Mouse (Mus musculus) heart, embryonic 13.5 days (tissue): ENCODE measurements around the gene Gltp. TPM values are rescaled to one million over a fixed set of nuclear protein-coding genes. Genes with fewer than 3 reads are reported as not detected.

Source experiments
- ATAC-seq: fragments of 200-750 bp; cut with Nextera tagmentation; 2 replicates; pipeline ENCODE4 v1.8.0; 2017; ENCODE audit warnings: moderate TSS enrichment; ENCODE audit not compliant: insufficient number of reproducible peaks, low FRiP score, low TSS enrichment; ENCODE audit errors: extremely low read depth
- H3K27ac ChIP-seq: fragments of 300-500 bp; sonication (generic); replicated peaks from 2 replicates; pipeline ENCODE4 v1.5.1; 2015; ENCODE audit warnings: moderate library complexity, mild to moderate bottlenecking, inconsistent platforms
- H3K27me3 ChIP-seq: fragments of 300-500 bp; sonication (generic); replicated peaks from 2 replicates; pipeline ENCODE4 v1.6.1; 2015; ENCODE audit warnings: mild to moderate bottlenecking, inconsistent platforms
- H3K36me3 ChIP-seq: fragments of 300-500 bp; sonication (generic); 2 replicates; pipeline ENCODE4 v1.6.1; 2015; ENCODE audit warnings: mild to moderate bottlenecking, inconsistent platforms
- H3K4me1 ChIP-seq: fragments of 300-500 bp; sonication (generic); 2 replicates; pipeline ENCODE4 v1.6.1; 2015; ENCODE audit warnings: inconsistent platforms
- H3K4me2 ChIP-seq: fragments of 300-500 bp; sonication (generic); 2 replicates; pipeline ENCODE4 v1.6.1; 2015; ENCODE audit warnings: inconsistent platforms, mild to moderate bottlenecking, moderate library complexity
- H3K4me3 ChIP-seq: fragments of 300-500 bp; sonication (generic); 2 replicates; pipeline ENCODE4 v1.5.1; 2015; ENCODE audit warnings: moderate library complexity, mild to moderate bottlenecking, inconsistent platforms
- H3K9ac ChIP-seq: fragments of 300-500 bp; sonication (generic); 2 replicates; pipeline ENCODE4 v1.6.1; 2015; ENCODE audit warnings: inconsistent platforms, mild to moderate bottlenecking, moderate library complexity
- H3K9me3 ChIP-seq: fragments of 300-500 bp; sonication (generic); 2 replicates; pipeline ENCODE4 v1.6.1; 2016; ENCODE audit warnings: inconsistent platforms
- WGBS: fragments of 180-500 bp; shearing (Covaris S2); methylation state at CpG from one replicate; pipeline ENCODE4 v1.1.7; 2015; ENCODE audit warnings: mixed read lengths; 5-methylcytosine and 5-hydroxymethylcytosine counted together
- polyA plus RNA-seq: library from polyadenylated mRNA; unstranded; fragments of >200 nt; fragmentation: Nextera tagmentation; extraction: Ambion mirVana; gene quantifications from 2 replicates; pipeline ENCODE4 v1.2.1, GENCODE M21; 2015

Gltp gene
- polyA plus RNA-seq, 1 experiment from 2014 or later, result 50.5 TPM

GRCm38 (mm10) chr5:114656305-114656704 is 34.5 kb downstream of the Gltp start:
- Histone ChIP-seq H3K9ac (no peak overlapping the region), H3K4me2 (no peak overlapping the region), H3K27ac (no peak overlapping the region), H3K27me3 (peaks cover 86% of the 10 kb centered on the region), H3K4me3 (no peak overlapping the region), H3K9me3 (no peaks in the 10 kb centered on the region), H3K4me1 (peaks cover 17% of the 10 kb centered on the region), H3K36me3 (no peaks in the 10 kb centered on the region)
- WGBS, result 72% methylated on average over 7 of the region's 7 CpGs
- no peak for ATAC-seq

GRCm38 (mm10) chr5:114655721-114656120 is 35.1 kb downstream of the Gltp start:
- no peak overlapping the region for H3K4me3 ChIP-seq
- H3K9me3 ChIP-seq, result no peaks in the 10 kb centered on the region
- no peak overlapping the region for H3K4me2 ChIP-seq
- 81% methylated on average over 5 of the region's 5 CpGs for WGBS
- ATAC-seq, result no peak
- H3K27ac ChIP-seq, result no peak overlapping the region
- H3K4me1 ChIP-seq, result peaks cover 23% of the 10 kb centered on the region
- no peaks in the 10 kb centered on the region for H3K36me3 ChIP-seq
- H3K9ac ChIP-seq, result no peak overlapping the region
- peaks cover 90% of the 10 kb centered on the region for H3K27me3 ChIP-seq

- ATAC-seq, result no peak
These were observed 36.9 kb downstream of the Gltp start for GRCm38 (mm10) chr5:114653656-114654437.

GRCm38 (mm10) chr5:114651449-114651848 is 39.3 kb downstream of the Gltp start:
- Histone ChIP-seq H3K4me2 (peak overlapping the region; percentile 20; the same call in 1 of the 2 replicates), H3K4me1 (peaks cover 28% of the 10 kb centered on the region), H3K9ac (no peak overlapping the region), H3K36me3 (no peaks in the 10 kb centered on the region), H3K27ac (no peak overlapping the region), H3K27me3 (peaks cover 81% of the 10 kb centered on the region), H3K4me3 (no peak overlapping the region), H3K9me3 (no peaks in the 10 kb centered on the region)
- no peak for ATAC-seq
- 35% methylated on average over 3 of the region's 3 CpGs for WGBS

More at GRCm38 (mm10) chr5:114653656-114654437, 36.9 kb downstream of the Gltp start:
- H3K9me3 ChIP-seq, result no peaks in the 10 kb centered on the region
- no peak overlapping the region for H3K9ac ChIP-seq
- H3K27ac ChIP-seq, result no peak overlapping the region
- no peak overlapping the region for H3K4me3 ChIP-seq
- no peaks in the 10 kb centered on the region for H3K36me3 ChIP-seq
- H3K4me2 ChIP-seq, result no peak overlapping the region
- peaks cover 29% of the 10 kb centered on the region for H3K4me1 ChIP-seq
- 64% methylated on average over 15 of the region's 15 CpGs for WGBS
- peaks cover 90% of the 10 kb centered on the region for H3K27me3 ChIP-seq

GRCm38 (mm10) chr5:114651002-114651401 is 39.8 kb downstream of the Gltp start:
- Histone ChIP-seq H3K27me3 (peaks cover 81% of the 10 kb centered on the region), H3K9ac (no peak overlapping the region), H3K9me3 (no peaks in the 10 kb centered on the region), H3K4me2 (peak overlapping the region; percentile 20; the same call in 1 of the 2 replicates), H3K4me3 (no peak overlapping the region), H3K36me3 (no peaks in the 10 kb centered on the region), H3K27ac (no peak overlapping the region), H3K4me1 (peaks cover 28% of the 10 kb centered on the region)
- ATAC-seq, result no peak
- WGBS, result 34% methylated on average over 14 of the region's 14 CpGs

- Histone ChIP-seq H3K36me3 (no peaks in the 10 kb centered on the region), H3K4me3 (no peak overlapping the region), H3K9me3 (no peaks in the 10 kb centered on the region), H3K4me2 (no peak overlapping the region), H3K4me1 (peaks cover 28% of the 10 kb centered on the region), H3K27ac (no peak overlapping the region), H3K9ac (no peak overlapping the region), H3K27me3 (peaks cover 74% of the 10 kb centered on the region)
- WGBS, result 70% methylated on average over 11 of the region's 11 CpGs
- ATAC-seq, result no peak
These were observed 42.0 kb downstream of the Gltp start for GRCm38 (mm10) chr5:114648728-114649311.

GRCm38 (mm10) chr5:114647211-114647974 is 43.4 kb downstream of the Gltp start:
- Histone ChIP-seq H3K9me3 (no peaks in the 10 kb centered on the region), H3K4me2 (peak overlapping the region; percentile 73), H3K4me1 (peaks cover 28% of the 10 kb centered on the region), H3K27me3 (peaks cover 80% of the 10 kb centered on the region), H3K9ac (peak overlapping the region; percentile 60), H3K36me3 (no peaks in the 10 kb centered on the region), H3K4me3 (peak overlapping the region; percentile 42), H3K27ac (no peak overlapping the region)
- 4% methylated on average over 27 of the region's 27 CpGs for whole genome bisulfite sequencing
- ATAC-seq, result no peak

GRCm38 (mm10) chr5:114645916-114646315 is 44.9 kb downstream of the Gltp start:
- no peak overlapping the region for H3K4me2 ChIP-seq
- no peak for ATAC-seq
- no peak overlapping the region for H3K27ac ChIP-seq
- H3K36me3 ChIP-seq, result no peaks in the 10 kb centered on the region
- 85% methylated on average over 5 of the region's 5 CpGs for WGBS
- peaks cover 80% of the 10 kb centered on the region for H3K27me3 ChIP-seq
- peaks cover 21% of the 10 kb centered on the region for H3K4me1 ChIP-seq
- no peak overlapping the region for H3K4me3 ChIP-seq
- no peaks in the 10 kb centered on the region for H3K9me3 ChIP-seq
- no peak overlapping the region for H3K9ac ChIP-seq

- Histone ChIP-seq H3K4me1 (peaks cover 12% of the 10 kb centered on the region), H3K9me3 (no peaks in the 10 kb centered on the region), H3K4me3 (no peak overlapping the region), H3K27me3 (peaks cover 78% of the 10 kb centered on the region), H3K4me2 (no peak overlapping the region), H3K36me3 (no peaks in the 10 kb centered on the region), H3K27ac (no peak overlapping the region), H3K9ac (no peak overlapping the region)
- WGBS, result 40% methylated on average over 6 of the region's 6 CpGs
- ATAC-seq, result 0 out of 2 replicates have a peak, but pooled peaks have one; percentile 10
These were observed 45.9 kb downstream of the Gltp start for GRCm38 (mm10) chr5:114644918-114645317.

- Histone ChIP-seq H3K4me3 (no peak overlapping the region), H3K4me1 (0 out of 2 replicates have a peak, but pooled peaks cover 7% of the 10 kb centered on the region), H3K27ac (no peak overlapping the region), H3K9me3 (no peaks in the 10 kb centered on the region), H3K27me3 (peaks cover 81% of the 10 kb centered on the region), H3K4me2 (no peak overlapping the region), H3K9ac (no peak overlapping the region), H3K36me3 (no peaks in the 10 kb centered on the region)
- WGBS, result 68% methylated on average over 10 of the region's 10 CpGs
- no peak for ATAC-seq
These were observed 50.0 kb downstream of the Gltp start for GRCm38 (mm10) chr5:114640809-114641208.

- peak overlapping the region; percentile 25; the same call in 1 of the 2 replicates for H3K4me3 ChIP-seq
These were observed 51.2 kb downstream of the Gltp start for GRCm38 (mm10) chr5:114639645-114639957.

More at GRCm38 (mm10) chr5:114639645-114639957, 51.2 kb downstream of the Gltp start:
- Histone ChIP-seq H3K4me2 (peak overlapping the region; percentile 57), H3K27me3 (peaks cover 77% of the 10 kb centered on the region), H3K36me3 (no peaks in the 10 kb centered on the region), H3K4me1 (0 out of 2 replicates have a peak, but pooled peaks cover 7% of the 10 kb centered on the region), H3K9ac (peak overlapping the region; percentile 44; the same call in 1 of the 2 replicates), H3K9me3 (no peaks in the 10 kb centered on the region), H3K27ac (no peak overlapping the region)
- 25% methylated on average over 7 of the region's 7 CpGs for WGBS
- ATAC-seq, result no peak
